Mouse (Mus musculus) ES-E14 (cell line): ENCODE data around the gene Gdf9. TPM values are rescaled to one million over a fixed set of nuclear protein-coding genes. Genes with fewer than 3 reads are reported as not detected.

Experiments
- DNase-seq: peaks from one replicate; pipeline ENCODE4 v3.0.0-alpha.2; 2013; ENCODE audit warnings: low read depth, low spot score
- H3K27ac ChIP-seq: 2 replicates; pipeline ENCODE4 v1.5.1; 2012; ENCODE audit warnings: low read depth, mild to moderate bottlenecking, low read length, moderate library complexity, mixed read lengths; ENCODE audit not compliant: poor library complexity, insufficient read depth, severe bottlenecking
- H3K36me3 ChIP-seq: 2 replicates; pipeline ENCODE4 v1.6.1; 2012; ENCODE audit warnings: mild to moderate bottlenecking, low read length, moderate library complexity, mixed read lengths; ENCODE audit not compliant: control insufficient read depth, poor library complexity, insufficient read depth, severe bottlenecking
- H3K4me1 ChIP-seq, 2 experiments: fragments of 150-350 bp in 1 of 2; sonication (generic) in 1 of 2; 2 replicates each; pipeline ENCODE4 v1.6.1; 2012; ENCODE audit warnings: low read length in 2 of 2, mild to moderate bottlenecking in 1 of 2, mixed read lengths in 1 of 2; ENCODE audit not compliant: control insufficient read depth in 2 of 2, insufficient read depth in 2 of 2, poor library complexity in 1 of 2
- H3K4me3 ChIP-seq, 2 experiments: fragments of 150-350 bp in 1 of 2; sonication (generic) in 1 of 2; 2 replicates each; pipeline ENCODE4 v1.5.1; 2012; ENCODE audit warnings: low read length in 2 of 2, low read depth in 1 of 2, mild to moderate bottlenecking in 1 of 2, mixed read lengths in 1 of 2; ENCODE audit not compliant: insufficient read depth in 1 of 2, poor library complexity in 1 of 2, severe bottlenecking in 1 of 2
- H3K9ac ChIP-seq: 2 replicates; pipeline ENCODE4 v1.6.1; 2012; ENCODE audit warnings: low read depth, mild to moderate bottlenecking, low read length, mixed read lengths; ENCODE audit not compliant: poor library complexity, insufficient read depth, severe bottlenecking
- H3K9me3 ChIP-seq: fragments of 150-350 bp; sonication (generic); 2 replicates; pipeline ENCODE4 v1.6.1; 2012; ENCODE audit warnings: low read depth, mild to moderate bottlenecking, low read length; ENCODE audit not compliant: control insufficient read depth, insufficient read depth
- CHD2 ChIP-seq: IDR thresholded peaks from 2 replicates; pipeline ENCODE4 v1.6.1; 2014; ENCODE audit warnings: mild to moderate bottlenecking, low read depth, low read length, inconsistent platforms
- HCFC1 ChIP-seq: IDR thresholded peaks from 2 replicates; pipeline ENCODE4 v1.6.1; 2012; ENCODE audit warnings: low read length, inconsistent platforms, borderline replicate concordance; ENCODE audit not compliant: insufficient read depth
- MAFK ChIP-seq: IDR thresholded peaks from 2 replicates; pipeline ENCODE4 v1.6.1; 2014; ENCODE audit warnings: mild to moderate bottlenecking, low read depth, low read length, inconsistent platforms; ENCODE audit not compliant: insufficient read depth
- ZC3H11A ChIP-seq: IDR thresholded peaks from 2 replicates; pipeline ENCODE4 v1.6.1; 2012; ENCODE audit warnings: low read depth, mild to moderate bottlenecking, inconsistent platforms, low read length, borderline replicate concordance
- ZNF384 ChIP-seq: IDR thresholded peaks from 2 replicates; pipeline ENCODE4 v1.6.1; 2012; ENCODE audit warnings: low read depth, low read length, inconsistent platforms
- in situ Hi-C, 2 experiments: fragments of 600-800 bp; cut with MboI; formaldehyde crosslinking; loops; one replicate each; pipeline ENCODE4 v1.15.1; 2025; ENCODE audit warnings: low sequenced_read_pairs in 2 of 2, inconsistent platforms in 1 of 2; ENCODE audit not compliant: unreplicated experiment in 2 of 2
- total RNA-seq: library from RNA; depleted of rRNA; stranded (reverse); fragments of 300-350 nt; gene quantifications from 2 replicates; pipeline ENCODE4 v1.2.3, GENCODE M21; 2012

Gdf9 gene
- total RNA-seq, 1 experiment: 0.45 TPM

DNA sequence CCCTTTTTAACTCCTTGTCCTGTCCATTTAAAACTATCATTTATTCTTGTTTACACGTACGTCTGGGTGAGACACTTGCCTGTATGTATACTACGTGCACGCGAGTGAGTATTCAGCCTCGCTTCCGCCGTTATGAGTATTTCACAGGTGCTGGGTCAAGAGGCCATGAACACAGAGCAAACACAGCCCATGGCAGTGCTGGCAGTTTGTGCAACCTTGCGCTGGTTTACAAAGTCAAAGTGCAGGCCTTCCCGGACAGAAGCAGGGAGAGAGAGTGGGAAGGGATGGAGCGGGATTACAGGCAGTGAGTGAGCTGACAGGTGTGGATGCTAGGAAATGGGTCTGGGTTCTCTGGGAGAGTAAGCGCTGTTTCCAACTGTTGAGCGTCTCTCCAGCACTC, 15.4 kb downstream of the Gdf9 start:
- Histone ChIP-seq H3K9ac (no peak overlapping the region), H3K27ac (no peak overlapping the region), H3K9me3 (no peaks in the 10 kb centered on the region), H3K4me3 (no peak overlapping the region), H3K4me1 (peaks cover 0 to 6% of the 10 kb centered on the region in 2 experiments; a peak in 1 of 4 replicates), H3K36me3 (no peaks in the 10 kb centered on the region)
- no peak for DNase-seq
- in situ Hi-C loops: no loop called here
- TF ChIP-seq HCFC1 (no peak), MAFK (no peak), ZC3H11A (no peak), ZNF384 (no peak), CHD2 (no peak)

DNA sequence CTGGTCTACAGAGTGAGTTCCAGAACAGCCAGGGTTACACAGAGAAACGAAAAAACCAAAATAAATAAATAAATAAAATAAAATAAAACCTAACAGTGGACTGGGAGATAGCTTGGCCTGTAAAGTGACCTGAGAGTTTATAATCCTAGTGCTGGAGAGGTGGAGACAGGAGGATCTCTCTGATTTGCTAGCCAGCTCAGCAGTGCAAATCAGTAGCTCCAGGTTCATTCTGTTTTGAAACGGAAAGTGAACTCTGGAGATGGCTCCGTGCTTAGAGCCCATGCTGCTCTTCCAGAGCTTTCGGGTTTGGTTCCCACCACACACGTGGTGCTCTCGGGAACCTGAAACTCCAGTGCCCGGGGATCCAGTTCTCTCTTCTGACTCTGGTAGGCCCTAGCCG, 17.2 kb downstream of the Gdf9 start:
- no peak overlapping the region for H3K9ac ChIP-seq
- H3K4me3 ChIP-seq: no peak overlapping the region
- in situ Hi-C loops: no loop called here
- H3K36me3 ChIP-seq: no peaks in the 10 kb centered on the region
- TF ChIP-seq ZNF384 (no peak), HCFC1 (no peak), ZC3H11A (no peak), CHD2 (no peak), MAFK (no peak)
- peaks cover 0 to 5% of the 10 kb centered on the region in 2 experiments; a peak in 1 of 4 replicates for H3K4me1 ChIP-seq
- DNase-seq: no peak
- no peaks in the 10 kb centered on the region for H3K9me3 ChIP-seq
- no peak overlapping the region for H3K27ac ChIP-seq

DNA sequence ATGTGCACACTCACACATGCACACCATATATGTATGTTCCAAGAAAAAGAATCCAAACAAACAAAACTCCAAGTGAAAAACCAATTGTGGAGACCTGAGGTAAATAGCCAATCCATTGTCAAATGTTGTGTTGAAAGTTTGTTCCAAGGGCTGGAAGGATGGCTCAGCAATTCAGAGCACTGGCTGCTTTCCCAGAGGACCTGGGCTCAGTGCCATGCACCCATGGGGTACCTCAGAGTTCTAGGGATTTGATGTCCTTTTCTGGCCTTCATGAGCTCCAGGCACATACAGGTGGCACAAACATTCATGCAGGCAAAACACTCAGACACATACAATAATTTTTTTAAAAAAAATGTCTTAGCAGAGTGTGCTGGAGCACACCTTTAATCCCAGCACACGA, 17.7 kb downstream of the Gdf9 start:
- H3K4me3 ChIP-seq: no peak overlapping the region
- H3K27ac ChIP-seq: no peak overlapping the region
- no peak overlapping the region for H3K9ac ChIP-seq
- peaks cover 0 to 5% of the 10 kb centered on the region in 2 experiments; a peak in 1 of 4 replicates for H3K4me1 ChIP-seq
- H3K9me3 ChIP-seq: no peaks in the 10 kb centered on the region
- no peaks in the 10 kb centered on the region for H3K36me3 ChIP-seq
- TF ChIP-seq ZC3H11A: no peak
- TF ChIP-seq HCFC1: no peak
- TF ChIP-seq CHD2: no peak
- TF ChIP-seq ZNF384: no peak
- no peak for TF ChIP-seq MAFK
- no peak for DNase-seq
- in situ Hi-C loops: no loop called here

DNA sequence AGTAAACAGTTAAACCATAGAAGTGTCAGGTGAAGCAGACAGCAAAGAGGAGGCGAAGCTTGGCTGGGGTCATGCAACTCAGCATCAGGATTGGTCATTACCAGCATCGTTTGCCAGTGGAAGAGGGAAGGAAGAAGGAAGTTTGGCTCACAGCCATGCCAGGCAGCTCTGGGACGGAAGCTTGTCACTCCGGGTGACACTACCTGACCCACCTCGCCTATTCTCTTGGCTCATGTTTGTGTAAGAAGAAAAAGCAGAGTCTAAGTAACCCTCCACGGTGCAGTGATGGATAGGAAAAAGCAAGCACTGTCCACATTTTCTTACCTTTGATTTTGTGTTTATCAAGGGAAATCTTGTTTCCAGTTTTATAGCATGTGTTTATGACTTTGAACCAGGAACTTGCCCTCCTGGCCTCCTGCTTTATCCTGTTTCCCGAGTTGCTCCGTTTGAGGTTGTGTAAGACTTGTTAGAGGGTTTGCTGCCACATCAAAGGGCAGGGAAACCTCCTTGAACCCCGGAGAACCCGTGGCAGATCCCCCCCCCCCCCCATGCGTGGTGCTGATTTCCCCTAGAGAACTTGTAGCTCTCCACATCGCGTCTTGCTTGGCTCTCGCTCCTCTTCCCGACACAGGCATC, 19.4 kb downstream of the Gdf9 start:
- H3K4me3 ChIP-seq: no peak overlapping the region
- TF ChIP-seq ZNF384: no peak
- no peak for TF ChIP-seq HCFC1
- TF ChIP-seq CHD2: no peak
- no peak for TF ChIP-seq MAFK
- TF ChIP-seq ZC3H11A: no peak
- no peak overlapping the region for H3K27ac ChIP-seq
- no peaks in the 10 kb centered on the region for H3K9me3 ChIP-seq
- H3K36me3 ChIP-seq: no peaks in the 10 kb centered on the region
- no peak for DNase-seq
- H3K4me1 ChIP-seq: peaks cover 0 to 5% of the 10 kb centered on the region in 2 experiments; a peak in 1 of 4 replicates
- H3K9ac ChIP-seq: no peak overlapping the region
- in situ Hi-C loops: no loop called here

DNA sequence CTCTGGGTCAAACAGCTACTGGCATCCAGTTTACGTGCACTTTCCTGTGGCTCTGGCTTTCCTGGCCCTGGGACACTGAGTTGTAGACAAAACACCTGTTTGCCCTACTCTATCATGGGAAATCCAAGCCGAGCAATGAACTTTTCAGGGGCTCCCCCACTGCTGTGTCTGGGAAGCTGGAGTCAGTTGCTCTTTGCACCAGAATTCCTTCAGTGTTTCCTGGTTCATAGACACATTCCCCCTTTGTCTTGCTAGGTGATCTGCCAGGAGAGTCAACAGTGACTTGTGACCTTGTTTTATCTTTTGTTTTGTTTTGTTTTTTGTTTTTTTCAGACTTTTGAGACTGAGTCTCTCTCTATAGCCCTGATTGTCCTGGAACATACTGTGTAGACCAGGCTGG, 20.5 kb downstream of the Gdf9 start:
- in situ Hi-C loops: no loop called here
- no peak overlapping the region for H3K4me3 ChIP-seq
- H3K9me3 ChIP-seq: no peaks in the 10 kb centered on the region
- no peak for TF ChIP-seq ZNF384
- H3K9ac ChIP-seq: no peak overlapping the region
- no peaks in the 10 kb centered on the region for H3K4me1 ChIP-seq
- DNase-seq: no peak
- no peak overlapping the region for H3K27ac ChIP-seq
- no peaks in the 10 kb centered on the region for H3K36me3 ChIP-seq
